Mouse (Mus musculus) embryonic stem cell, embryonic (primary cell): ENCODE measurements around the gene Cltb.

Experiments used
- CTCF ChIA-PET, 4 experiments: fragments of 300-600 bp in 2 of 4; fragments of 350-600 bp in 2 of 4; sonication (Branson Sonifier 250); formaldehyde crosslinking; loops; one replicate each; lab custom pipeline; 2022; ENCODE audit warnings: inconsistent platforms in 2 of 4; lab: Charles Lee
- POLR2A ChIA-PET, 4 experiments: fragments of 300-600 bp in 2 of 4; fragments of 350-600 bp in 2 of 4; sonication (Branson Sonifier 250); formaldehyde crosslinking; loops; one replicate each; lab custom pipeline; 2022; ENCODE audit warnings: antibody characterized with exemption in 4 of 4, inconsistent platforms in 1 of 4; lab: Charles Lee

Gene Cltb

GRCm38 (mm10) chr13:54582860-54583259 lies 28.3 kb downstream of the Cltb start:
- ChIA-PET CTCF (interaction anchor here in 1 of 4 experiments (0.7 kb wide), 1 partner anchor 39 kb away, joined by 3 read pairs; no protein-coding TSS in a partner anchor), POLR2A (interaction anchor here in 2 of 4 experiments (0.6 to 1.4 kb wide), 5 partner anchors 8 to 1647 kb away, joined by 3 to 4 read pairs (median 4); partner anchors contain the start of genes Arl10 (in 1 of the 2) and Faf2 (in 1 of the 2))

GRCm38 (mm10) chr13:54582126-54582525 lies 29.0 kb downstream of the Cltb start:
- ChIA-PET POLR2A (interaction anchor here in 3 of 4 experiments (0.6 to 8.8 kb wide), 8 partner anchors 8 to 135 kb away, joined by 3 to 82 read pairs (median 4); partner anchors contain the start of genes Higd2a (in 2 of the 3), Nop16 (in 2 of the 3) and Faf2 (in 1 of the 3)), CTCF (no interaction called here)

- ChIA-PET CTCF (interaction anchor here in 2 of 4 experiments (0.7 to 3.1 kb wide), 2 partner anchors 16 to 18 kb away, joined by 3 to 8 read pairs; partner anchors contain the start of gene 4833439L19Rik (in 1 of the 2)), POLR2A (interaction anchor here in 2 of 4 experiments (0.7 to 8.8 kb wide), 6 partner anchors 9 to 133 kb away, joined by 3 to 82 read pairs (median 5); partner anchors contain the start of genes Higd2a (in 2 of the 2) and Nop16 (in 2 of the 2))
Observed at GRCm38 (mm10) chr13:54581385-54581784, 29.8 kb downstream of the Cltb start.

GRCm38 (mm10) chr13:54577652-54578507 lies 33.3 kb downstream of the Cltb start:
- POLR2A ChIA-PET, result interaction anchor here in 3 of 4 experiments (0.5 to 8.8 kb wide), 16 partner anchors 9 to 212 kb away, joined by 3 to 82 read pairs (median 3); partner anchors contain the start of genes Higd2a (in 3 of the 3), Nop16 (in 3 of the 3) and Thoc3 (in 1 of the 3)

GRCm38 (mm10) chr13:54575489-54575888 lies 35.7 kb downstream of the Cltb start:
- ChIA-PET POLR2A (interaction anchor here in 3 of 4 experiments (0.6 to 8.8 kb wide), 21 partner anchors 8 to 712 kb away, joined by 3 to 82 read pairs (median 6); partner anchors contain the start of genes 4833439L19Rik (in 3 of the 3), Higd2a (in 3 of the 3), Nop16 (in 3 of the 3) and Cltb (in 1 of the 3)), CTCF (interaction anchor here in 3 of 4 experiments (0.5 to 1.5 kb wide), 7 partner anchors 10 to 932 kb away, joined by 3 to 6 read pairs (median 3); partner anchors contain the start of genes 4833439L19Rik (in 1 of the 3), Faf2 (in 1 of the 3), Higd2a (in 1 of the 3) and Nop16 (in 1 of the 3))

More at GRCm38 (mm10) chr13:54577652-54578507, 33.3 kb downstream of the Cltb start:
- CTCF ChIA-PET, result interaction anchor here in 3 of 4 experiments (0.6 to 0.9 kb wide), 4 partner anchors 12 to 1077 kb away, joined by 5 to 8 read pairs (median 6); partner anchors contain the start of gene 4833439L19Rik (in 1 of the 3)

- ChIA-PET POLR2A (interaction anchor here in 3 of 4 experiments (0.6 to 8.8 kb wide), 24 partner anchors 8 to 713 kb away, joined by 3 to 82 read pairs (median 6); partner anchors contain the start of genes 4833439L19Rik (in 3 of the 3), Higd2a (in 3 of the 3), Nop16 (in 3 of the 3) and Cltb (in 1 of the 3)), CTCF (interaction anchor here in 3 of 4 experiments (0.5 to 1.5 kb wide), 5 partner anchors 9 to 135 kb away, joined by 3 to 6 read pairs (median 5); partner anchors contain the start of genes 4833439L19Rik (in 1 of the 3), Faf2 (in 1 of the 3), Higd2a (in 1 of the 3) and Nop16 (in 1 of the 3))
Observed at GRCm38 (mm10) chr13:54574854-54575481, 36.2 kb downstream of the Cltb start, which contains the start of gene Arl10. Gene Arl10, plus strand, starts transcription at chr13:54575015.

GRCm38 (mm10) chr13:54572621-54573020 lies 38.5 kb downstream of the Cltb start:
- CTCF ChIA-PET, result interaction anchor here in 1 of 4 experiments (0.6 kb wide), 1 partner anchor 1513 kb away, joined by 4 read pairs; no protein-coding TSS in a partner anchor
- POLR2A ChIA-PET, result interaction anchor here in 1 of 4 experiments (1.2 kb wide), 1 partner anchor 17 kb away, joined by 3 read pairs; no protein-coding TSS in a partner anchor

GRCm38 (mm10) chr13:54571637-54572036 lies 39.5 kb downstream of the Cltb start:
- ChIA-PET POLR2A (interaction anchor here in 3 of 4 experiments (0.7 to 1.7 kb wide), 8 partner anchors 8 to 66 kb away, joined by 3 to 6 read pairs (median 5); partner anchors contain the start of genes Higd2a (in 2 of the 3), Nop16 (in 2 of the 3) and Faf2 (in 1 of the 3)), CTCF (no interaction called here)

GRCm38 (mm10) chr13:54570736-54571135 lies 40.4 kb downstream of the Cltb start:
- CTCF ChIA-PET, result no interaction called here
- POLR2A ChIA-PET, result interaction anchor here in 3 of 4 experiments (0.6 to 1.7 kb wide), 7 partner anchors 9 to 56 kb away, joined by 3 to 6 read pairs (median 5); partner anchors contain the start of genes Higd2a (in 2 of the 3) and Nop16 (in 2 of the 3)

GRCm38 (mm10) chr13:54569282-54569681 lies 41.9 kb downstream of the Cltb start:
- ChIA-PET CTCF (interaction anchor here in 1 of 4 experiments (1.0 kb wide), 1 partner anchor 50 kb away, joined by 3 read pairs; no protein-coding TSS in a partner anchor), POLR2A (interaction anchor here (0.6 to 6.1 kb wide), 15 partner anchors 9 to 103 kb away, joined by 3 to 40 read pairs (median 5); partner anchors contain the start of genes Higd2a (in 3 of the 4), Nop16 (in 3 of the 4), Faf2 (in 1 of the 4) and Simc1 (in 1 of the 4))

- ChIA-PET POLR2A (interaction anchor here (0.6 to 6.1 kb wide), 22 partner anchors 9 to 721 kb away, joined by 3 to 40 read pairs (median 4); partner anchors contain the start of genes Higd2a (in 3 of the 4), Nop16 (in 3 of the 4), Rnf44 (in 1 of the 4) and Simc1 (in 1 of the 4)), CTCF (interaction anchor here in 2 of 4 experiments (0.5 to 1.4 kb wide), 3 partner anchors 46 to 720 kb away, joined by 3 to 10 read pairs (median 6); no protein-coding TSS in a partner anchor)
Observed at GRCm38 (mm10) chr13:54568380-54568779, 42.8 kb downstream of the Cltb start.

- ChIA-PET CTCF (interaction anchor here in 3 of 4 experiments (0.5 to 1.9 kb wide), 21 partner anchors 9 to 319 kb away, joined by 3 to 8 read pairs (median 3); partner anchors contain the start of genes Arl10 (in 1 of the 3), Faf2 (in 1 of the 3), Higd2a (in 1 of the 3) and Nop16 (in 1 of the 3)), POLR2A (interaction anchor here in 3 of 4 experiments (0.6 to 6.1 kb wide), 19 partner anchors 9 to 1307 kb away, joined by 3 to 40 read pairs (median 4); partner anchors contain the start of genes Arl10 (in 3 of the 3), Higd2a (in 2 of the 3), Nop16 (in 2 of the 3) and Rnf44 (in 1 of the 3))
Observed at GRCm38 (mm10) chr13:54565594-54566345, 45.4 kb downstream of the Cltb start.

- POLR2A ChIA-PET, result interaction anchor here in 3 of 4 experiments (1.0 to 6.1 kb wide), 16 partner anchors 9 to 129 kb away, joined by 3 to 40 read pairs (median 4); partner anchors contain the start of genes Arl10 (in 3 of the 3), Simc1 (in 2 of the 3), Higd2a (in 1 of the 3) and Nop16 (in 1 of the 3)
- CTCF ChIA-PET, result interaction anchor here in 3 of 4 experiments (0.6 to 1.9 kb wide), 15 partner anchors 9 to 319 kb away, joined by 3 to 8 read pairs (median 5); partner anchors contain the start of genes Arl10 (in 1 of the 3), Faf2 (in 1 of the 3), Higd2a (in 1 of the 3) and Nop16 (in 1 of the 3)
Observed at GRCm38 (mm10) chr13:54565201-54565581, 46.0 kb downstream of the Cltb start, which contains the start of gene 4833439L19Rik. Gene 4833439L19Rik, minus strand, starts transcription at chr13:54565435.
